Mouse (Mus musculus) forebrain, embryonic 16.5 days (tissue): ENCODE results near the gene Osbpl10. TPM values are rescaled to one million over a fixed set of nuclear protein-coding genes. Genes with fewer than 3 reads are reported as not detected.
A peak's percentile ranks its signal among the peaks of the same experiment; 100 is the strongest.

Experiments used
- ATAC-seq: fragments of 200-750 bp; cut with Nextera tagmentation; 2 replicates; pipeline ENCODE4 v1.8.0; 2017; ENCODE audit warnings: mild to moderate bottlenecking, moderate library complexity
- H3K27ac ChIP-seq: fragments of 300-500 bp; sonication (generic); 2 replicates; pipeline ENCODE4 v1.5.1; 2014; ENCODE audit warnings: low read length, control low read depth
- H3K27me3 ChIP-seq: fragments of 300-500 bp; sonication (generic); replicated peaks from 2 replicates; pipeline ENCODE4 v1.6.1; 2014; ENCODE audit warnings: low read length; ENCODE audit not compliant: control insufficient read depth, insufficient read depth
- H3K36me3 ChIP-seq: fragments of 300-500 bp; sonication (generic); 2 replicates; pipeline ENCODE4 v1.6.1; 2014; ENCODE audit not compliant: control insufficient read depth, insufficient read depth
- H3K4me1 ChIP-seq: fragments of 300-500 bp; sonication (generic); replicated peaks from 2 replicates; pipeline ENCODE4 v1.6.1; 2014; ENCODE audit warnings: low read length; ENCODE audit not compliant: control insufficient read depth, insufficient read depth
- H3K4me2 ChIP-seq: fragments of 300-500 bp; sonication (generic); 2 replicates; pipeline ENCODE4 v1.6.1; 2014; ENCODE audit warnings: mild to moderate bottlenecking, low read length, control low read depth
- H3K4me3 ChIP-seq: fragments of 300-500 bp; sonication (generic); replicated peaks from 2 replicates; pipeline ENCODE4 v1.5.1; 2014; ENCODE audit warnings: mild to moderate bottlenecking, low read length, control low read depth
- H3K9ac ChIP-seq: fragments of 300-500 bp; sonication (generic); replicated peaks from 2 replicates; pipeline ENCODE4 v1.6.1; 2014; ENCODE audit warnings: low read depth, low read length, control low read depth
- H3K9me3 ChIP-seq: fragments of 300-500 bp; sonication (generic); 2 replicates; pipeline ENCODE4 v1.6.1; 2016; ENCODE audit warnings: low read length; ENCODE audit not compliant: control insufficient read depth
- WGBS: fragments of 180-500 bp; shearing (Covaris S2); extraction: QIAGEN DNeasy Blood & Tissue Kit; methylation state at CpG from one replicate; pipeline ENCODE4 v1.1.7; 2014; 5-methylcytosine and 5-hydroxymethylcytosine counted together
- polyA plus RNA-seq: library from polyadenylated mRNA; unstranded; fragments of >200 nt; fragmentation: Nextera tagmentation; extraction: Ambion mirVana; gene quantifications from 2 replicates; pipeline ENCODE4 v1.2.1, GENCODE M21; 2015

Osbpl10 gene
- polyA plus RNA-seq, 1 experiment from 2014 or later = 2.8 TPM

- Histone ChIP-seq H3K4me3 (peak overlapping the region; percentile 80), H3K4me1 (peaks cover 17% of the 10 kb centered on the region)
- WGBS = 5% methylated on average over 30 of the region's 31 CpGs
Observed at GRCm38 (mm10) chr9:114977461-114978280, 698 bp upstream of the Osbpl10 start.

DNA sequence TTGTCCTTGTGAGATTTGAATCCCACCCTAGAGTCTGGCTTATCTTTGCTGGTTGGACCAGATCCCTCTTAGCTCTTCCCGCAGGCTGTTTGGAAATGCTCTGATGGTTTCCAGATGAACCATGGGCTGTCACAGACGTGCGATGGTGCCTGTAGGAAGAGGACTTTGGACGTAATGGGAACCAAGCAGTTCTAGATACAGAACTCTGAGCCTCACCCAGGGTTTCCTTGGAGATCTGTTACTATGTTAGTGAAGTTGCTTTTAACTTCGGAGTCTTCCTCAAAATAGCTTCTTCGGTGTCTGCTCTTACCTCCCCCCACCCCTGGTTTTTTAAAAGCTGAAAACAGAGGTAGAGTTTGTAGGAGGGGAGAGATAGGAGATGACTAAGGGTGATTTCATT is 1.6 kb downstream of the Osbpl10 start:
- H3K27me3 ChIP-seq = no peaks in the 10 kb centered on the region
- no peak for ATAC-seq

More at GRCm38 (mm10) chr9:114977461-114978280, 698 bp upstream of the Osbpl10 start:
- peak overlapping the region; percentile 86 for H3K9ac ChIP-seq
- no peaks in the 10 kb centered on the region for H3K27me3 ChIP-seq
- H3K27ac ChIP-seq = peak overlapping the region; percentile 70
- peak; percentile 48 for ATAC-seq
- H3K4me2 ChIP-seq = peak overlapping the region; percentile 94
- no peaks in the 10 kb centered on the region for H3K9me3 ChIP-seq
- no peaks in the 10 kb centered on the region for H3K36me3 ChIP-seq

DNA sequence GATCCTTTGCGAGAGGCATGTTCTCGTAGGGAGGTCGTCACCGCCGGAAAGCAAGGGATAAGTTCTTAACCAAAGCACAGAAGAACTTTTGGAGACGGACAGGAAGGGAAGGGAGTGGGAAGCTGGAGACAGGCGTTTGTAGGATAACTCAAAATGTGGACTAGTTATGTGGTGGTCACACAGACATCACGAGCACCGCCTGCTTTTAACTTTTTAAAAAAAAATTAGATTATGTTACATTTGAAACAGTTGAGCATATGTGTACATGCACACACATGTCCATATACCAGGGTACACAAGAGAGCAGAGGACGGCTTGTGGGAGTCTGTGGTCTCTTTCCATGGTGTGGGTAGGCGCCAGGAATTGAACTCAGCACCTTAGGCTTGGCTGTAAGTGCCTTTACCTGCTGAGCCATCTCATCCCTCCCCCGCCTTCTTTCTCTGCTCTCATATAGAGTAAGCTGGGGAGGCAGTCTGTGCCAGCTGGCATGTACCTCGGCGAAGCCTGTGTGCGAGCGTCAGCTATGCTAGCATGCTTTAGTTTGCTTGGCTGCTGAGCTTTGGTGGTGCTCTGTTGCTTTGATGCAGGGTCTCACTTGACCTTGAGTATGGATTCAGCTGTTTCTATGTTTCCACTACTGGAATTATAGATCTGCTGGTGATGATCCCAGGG is 4.5 kb downstream of the Osbpl10 start, which contains the start of gene Rps27rt:
TSS of gene Rps27rt (minus strand) at position 51 of the 672 bp plus-strand sequence.
- H3K4me2 ChIP-seq = no peak within 1 kb of the TSS
- H3K36me3 ChIP-seq = no peaks in the 10 kb centered on the region
- H3K9ac ChIP-seq = no peak within 1 kb of the TSS
- WGBS = 81% methylated on average over 16 of the region's 16 CpGs
- no peaks in the 10 kb centered on the region for H3K9me3 ChIP-seq
- H3K4me1 ChIP-seq = peaks cover 15% of the 10 kb centered on the region
- H3K27ac ChIP-seq = no peak within 1 kb of the TSS
- ATAC-seq = no peak
- H3K4me3 ChIP-seq = no peak within 1 kb of the TSS
- H3K27me3 ChIP-seq = no peaks in the 10 kb centered on the region

More for the DNA sequence above, 1.6 kb downstream of the Osbpl10 start:
- Histone ChIP-seq H3K9me3 (no peaks in the 10 kb centered on the region), H3K4me3 (no peak overlapping the region), H3K36me3 (no peaks in the 10 kb centered on the region), H3K27ac (no peak overlapping the region), H3K4me2 (no peak overlapping the region), H3K9ac (no peak overlapping the region), H3K4me1 (peaks cover 19% of the 10 kb centered on the region)
- WGBS = 81% methylated on average over 6 of the region's 6 CpGs

DNA sequence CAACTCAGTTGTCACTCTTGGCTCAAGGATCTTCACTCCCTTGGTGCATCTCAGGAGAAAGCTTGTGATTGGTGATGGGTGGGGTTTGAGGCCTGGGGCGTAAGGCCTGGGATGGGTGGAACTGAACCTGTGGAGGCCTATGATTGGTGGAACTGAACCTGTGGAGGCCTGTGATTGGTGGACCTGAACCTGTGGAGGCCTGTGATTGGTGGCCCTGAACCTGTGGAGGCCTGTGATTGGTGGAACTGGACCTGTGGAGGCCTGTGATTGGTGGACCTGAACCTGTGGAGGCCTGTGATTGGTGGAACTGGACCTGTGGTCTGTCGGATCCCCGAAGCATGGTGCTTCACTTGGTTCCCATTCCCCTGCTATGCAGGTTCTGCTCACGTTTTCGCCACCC is 7.4 kb downstream of the Osbpl10 start:
- Histone ChIP-seq H3K9ac (no peak overlapping the region), H3K27ac (no peak overlapping the region), H3K4me1 (peaks cover 8% of the 10 kb centered on the region), H3K4me2 (no peak overlapping the region), H3K36me3 (no peaks in the 10 kb centered on the region), H3K4me3 (no peak overlapping the region), H3K27me3 (no peaks in the 10 kb centered on the region), H3K9me3 (no peaks in the 10 kb centered on the region)
- WGBS = 95% methylated on average over 5 of the region's 5 CpGs
- ATAC-seq = no peak

- H3K4me3 ChIP-seq = no peak overlapping the region
- H3K36me3 ChIP-seq = no peaks in the 10 kb centered on the region
- no peaks in the 10 kb centered on the region for H3K9me3 ChIP-seq
- H3K27ac ChIP-seq = no peak overlapping the region
- WGBS = 84% methylated on average over 5 of the region's 5 CpGs
- peaks cover 8% of the 10 kb centered on the region for H3K4me1 ChIP-seq
- no peak overlapping the region for H3K4me2 ChIP-seq
- H3K9ac ChIP-seq = no peak overlapping the region
- ATAC-seq = no peak
- H3K27me3 ChIP-seq = no peaks in the 10 kb centered on the region
Observed at GRCm38 (mm10) chr9:114986361-114986760, 8.0 kb downstream of the Osbpl10 start.

- ATAC-seq = no peak
- Histone ChIP-seq H3K4me3 (no peak overlapping the region), H3K36me3 (no peaks in the 10 kb centered on the region), H3K4me1 (peaks cover 8% of the 10 kb centered on the region), H3K27ac (no peak overlapping the region), H3K9me3 (peaks cover 7% of the 10 kb centered on the region; the same call in 1 of the 2 replicates), H3K9ac (no peak overlapping the region), H3K27me3 (no peaks in the 10 kb centered on the region), H3K4me2 (no peak overlapping the region)
- WGBS = 87% methylated on average over 3 of the region's 3 CpGs
Observed at GRCm38 (mm10) chr9:114988029-114988428, 9.7 kb downstream of the Osbpl10 start.

DNA sequence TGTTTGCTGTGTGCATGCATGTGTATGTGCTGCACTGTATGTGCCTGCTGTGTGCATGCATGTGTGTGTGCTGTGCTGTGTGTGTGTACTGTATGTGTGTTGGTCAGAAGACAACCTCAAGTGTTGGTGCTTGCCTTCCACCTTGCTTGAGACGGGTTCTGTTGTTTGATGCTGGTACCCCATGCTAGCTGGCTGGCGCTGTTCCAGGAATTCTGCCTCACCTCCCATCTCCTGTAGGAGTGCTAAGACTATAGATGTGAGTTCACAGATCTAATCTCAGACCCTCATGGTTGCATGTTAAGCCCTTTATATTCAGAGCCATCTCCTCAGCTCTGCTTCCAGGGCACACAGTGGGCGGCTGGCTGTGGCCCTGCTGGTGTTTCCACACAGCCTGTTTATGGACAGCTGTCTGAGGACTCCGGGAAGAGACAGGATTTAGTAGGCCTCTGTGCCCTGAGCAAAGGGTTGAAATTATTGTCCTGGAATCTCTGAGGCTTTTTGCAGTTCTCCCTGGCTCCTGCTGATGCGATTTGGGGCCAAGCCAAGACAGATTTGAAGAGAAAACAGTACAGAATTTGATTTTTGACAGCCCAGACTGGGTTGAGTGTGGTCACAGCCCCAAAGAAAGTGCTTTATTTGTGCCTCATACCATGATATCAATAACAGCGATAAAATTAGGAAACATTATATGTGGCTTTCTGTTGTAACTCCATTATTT is 10.4 kb downstream of the Osbpl10 start:
- Histone ChIP-seq H3K9me3 (peaks cover 8% of the 10 kb centered on the region; the same call in 1 of the 2 replicates), H3K27me3 (no peaks in the 10 kb centered on the region), H3K27ac (peak overlapping the region; percentile 47; the same call in 1 of the 2 replicates), H3K4me1 (peaks cover 6% of the 10 kb centered on the region), H3K9ac (no peak overlapping the region), H3K4me2 (no peak overlapping the region), H3K4me3 (no peak overlapping the region), H3K36me3 (no peaks in the 10 kb centered on the region)
- WGBS = 65% methylated on average over 6 of the region's 6 CpGs
- ATAC-seq = no peak

DNA sequence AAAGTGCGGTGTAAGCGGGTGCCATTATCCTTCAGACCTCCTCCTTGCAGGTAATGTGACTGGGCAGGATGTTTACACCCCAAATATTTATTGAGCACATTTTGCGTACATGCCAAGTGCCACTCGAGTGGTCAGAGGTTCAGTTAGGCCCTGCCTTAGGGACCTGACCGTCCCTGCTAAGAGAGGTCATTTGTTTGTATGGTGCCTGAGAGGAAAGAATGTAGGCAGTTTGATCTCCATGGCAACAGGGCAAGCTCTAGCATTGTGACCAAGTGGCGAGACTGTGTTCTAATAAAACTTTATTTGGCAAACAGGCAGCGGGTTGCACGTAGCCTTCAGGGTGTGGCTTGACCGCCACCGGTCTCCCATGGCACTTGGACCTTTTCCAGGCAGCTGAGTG is 12.1 kb downstream of the Osbpl10 start:
- no peak overlapping the region for H3K9ac ChIP-seq
- no peaks in the 10 kb centered on the region for H3K36me3 ChIP-seq
- peaks cover 6% of the 10 kb centered on the region for H3K4me1 ChIP-seq
- no peaks in the 10 kb centered on the region for H3K27me3 ChIP-seq
- WGBS = 84% methylated on average over 10 of the region's 10 CpGs
- H3K4me3 ChIP-seq = no peak overlapping the region
- no peak overlapping the region for H3K4me2 ChIP-seq
- peaks cover 8% of the 10 kb centered on the region; the same call in 1 of the 2 replicates for H3K9me3 ChIP-seq
- H3K27ac ChIP-seq = no peak overlapping the region
- no peak for ATAC-seq

- H3K27me3 ChIP-seq = no peaks in the 10 kb centered on the region
- no peak for ATAC-seq
- no peak overlapping the region for H3K27ac ChIP-seq
- H3K9me3 ChIP-seq = peaks cover 8% of the 10 kb centered on the region; the same call in 1 of the 2 replicates
- 90% methylated on average over 2 of the region's 2 CpGs for WGBS
- H3K4me1 ChIP-seq = peaks cover 6% of the 10 kb centered on the region
- no peak overlapping the region for H3K9ac ChIP-seq
- H3K4me3 ChIP-seq = no peak overlapping the region
- H3K36me3 ChIP-seq = no peaks in the 10 kb centered on the region
- no peak overlapping the region for H3K4me2 ChIP-seq
Observed at GRCm38 (mm10) chr9:114992528-114992927, 14.2 kb downstream of the Osbpl10 start.
